Mouse (Mus musculus) lung, postnatal 0 days (tissue): Measurements from ENCODE around the gene BC049730. TPM values are rescaled to one million over a fixed set of nuclear protein-coding genes. Genes with fewer than 3 reads are reported as not detected.

ENCODE experiments used
- ATAC-seq: fragments of 200-750 bp; cut with Nextera tagmentation; 2 replicates; pipeline ENCODE4 v1.8.0; 2017; ENCODE audit warnings: moderate library complexity
- DNase-seq: peaks from one replicate; pipeline ENCODE4 v3.0.0-alpha.2; 2016; ENCODE audit warnings: low spot score
- H3K27ac ChIP-seq: fragments of 300-500 bp; sonication (generic); 2 replicates; pipeline ENCODE4 v1.5.1; 2014; ENCODE audit warnings: antibody characterized with exemption, mild to moderate bottlenecking, low read length, mixed read lengths
- H3K27me3 ChIP-seq: fragments of 300-500 bp; sonication (generic); replicated peaks from 2 replicates; pipeline ENCODE4 v1.6.1; 2014; ENCODE audit warnings: low read length, mixed read lengths; ENCODE audit not compliant: insufficient read depth
- H3K36me3 ChIP-seq: fragments of 300-500 bp; sonication (generic); 2 replicates; pipeline ENCODE4 v1.6.1; 2014; ENCODE audit warnings: low read length, mixed read lengths; ENCODE audit not compliant: insufficient read depth
- H3K4me1 ChIP-seq: fragments of 300-500 bp; sonication (generic); 2 replicates; pipeline ENCODE4 v1.6.1; 2014; ENCODE audit warnings: antibody characterized with exemption, low read depth, low read length, mixed read lengths; ENCODE audit not compliant: insufficient read depth
- H3K4me2 ChIP-seq: fragments of 300-500 bp; sonication (generic); replicated peaks from 2 replicates; pipeline ENCODE4 v1.6.1; 2014; ENCODE audit warnings: low read depth, mild to moderate bottlenecking, low read length, moderate library complexity, mixed read lengths
- H3K4me3 ChIP-seq: fragments of 300-500 bp; sonication (generic); 2 replicates; pipeline ENCODE4 v1.5.1; 2014; ENCODE audit warnings: low read depth, low read length
- H3K9ac ChIP-seq: fragments of 300-500 bp; sonication (generic); replicated peaks from 2 replicates; pipeline ENCODE4 v1.6.1; 2014; ENCODE audit warnings: low read depth, mild to moderate bottlenecking
- H3K9me3 ChIP-seq: fragments of 300-500 bp; sonication (generic); 2 replicates; pipeline ENCODE4 v1.6.1; 2016; ENCODE audit warnings: low read length, mixed read lengths
- CTCF ChIP-seq: IDR thresholded peaks from 2 replicates; pipeline ENCODE4 v1.5.1; 2016; ENCODE audit warnings: antibody characterized with exemption, mild to moderate bottlenecking
- EP300 ChIP-seq: IDR thresholded peaks from 2 replicates; pipeline ENCODE4 v1.6.1; 2016; ENCODE audit warnings: antibody characterized with exemption, mild to moderate bottlenecking, control low read depth
- WGBS: fragments of 180-500 bp; shearing (Covaris S2); extraction: QIAGEN DNeasy Blood & Tissue Kit; methylation state at CpG from one replicate; pipeline ENCODE4 v1.1.7; 2014; 5-methylcytosine and 5-hydroxymethylcytosine counted together
- polyA plus RNA-seq: library from polyadenylated mRNA; unstranded; fragments of >200 nt; fragmentation: Nextera tagmentation; extraction: Ambion mirVana; gene quantifications from 2 replicates; pipeline ENCODE4 v1.2.1, GENCODE M21; 2015

Gene BC049730
- polyA plus RNA-seq, 1 experiment from 2014 or later: not detected

DNA sequence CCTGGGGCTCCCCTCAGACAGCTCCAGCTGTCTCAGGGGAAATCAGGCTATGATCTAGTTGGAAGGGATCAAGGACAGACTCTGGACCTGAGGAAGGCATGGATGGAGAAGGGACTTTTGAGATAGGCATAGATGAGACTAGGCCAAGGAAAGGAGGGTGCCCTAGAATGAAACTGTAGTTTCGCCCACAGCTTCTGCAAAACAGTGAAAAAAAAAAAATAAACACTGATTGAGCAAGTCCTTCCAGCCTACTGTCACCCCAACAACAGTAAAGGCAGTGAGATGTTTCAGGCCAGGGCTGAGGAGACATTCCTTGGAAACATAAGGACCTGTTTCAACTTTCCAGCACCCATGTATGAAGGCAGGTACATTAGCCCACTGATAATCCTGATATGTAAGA, 49.5 kb downstream of the BC049730 start:
- no peak overlapping the region for H3K9ac ChIP-seq
- H3K4me2 ChIP-seq: no peak overlapping the region
- ATAC-seq (no peak), DNase-seq (no peak)
- H3K27ac ChIP-seq: no peak overlapping the region
- H3K36me3 ChIP-seq: no peaks in the 10 kb centered on the region
- H3K4me1 ChIP-seq: no peaks in the 10 kb centered on the region
- no peaks in the 10 kb centered on the region for H3K9me3 ChIP-seq
- H3K27me3 ChIP-seq: no peaks in the 10 kb centered on the region
- WGBS: 50% methylated on average over 1 of the region's 1 CpGs
- no peak for TF ChIP-seq CTCF
- no peak for TF ChIP-seq EP300
- no peak overlapping the region for H3K4me3 ChIP-seq

DNA sequence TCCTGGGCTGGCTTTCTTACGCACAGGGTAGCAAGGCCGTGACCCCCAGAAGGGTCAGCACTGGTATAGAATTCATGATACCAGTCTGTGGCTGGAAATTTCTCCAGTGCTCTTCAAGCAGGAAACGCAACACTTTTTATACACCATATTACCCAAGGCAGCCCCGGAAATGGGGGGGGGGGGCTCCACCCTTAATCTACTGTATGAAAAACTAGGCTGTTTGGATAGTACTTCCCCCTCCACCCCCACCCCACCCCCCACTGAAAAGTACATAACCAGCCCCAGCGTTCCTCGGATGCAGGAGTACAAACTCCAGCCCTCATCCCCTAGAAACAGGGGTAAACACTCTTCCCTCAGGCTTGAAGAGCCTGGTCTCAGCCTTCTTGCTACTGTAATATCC, 51.2 kb downstream of the BC049730 start, which contains the start of gene Cd177:
TSS of gene Cd177 (minus strand) at position 101 of the 400 bp plus-strand sequence.
- Histone ChIP-seq H3K4me2 (no peak within 1 kb of the TSS), H3K4me1 (no peaks in the 10 kb centered on the region), H3K9me3 (no peaks in the 10 kb centered on the region), H3K4me3 (no peak within 1 kb of the TSS), H3K27me3 (no peaks in the 10 kb centered on the region), H3K27ac (no peak within 1 kb of the TSS), H3K9ac (no peak within 1 kb of the TSS), H3K36me3 (no peaks in the 10 kb centered on the region)
- no peak for TF ChIP-seq EP300
- TF ChIP-seq CTCF: no peak
- no peak for ATAC-seq
- WGBS: 56% methylated on average over 6 of the region's 6 CpGs
- no peak for DNase-seq

DNA sequence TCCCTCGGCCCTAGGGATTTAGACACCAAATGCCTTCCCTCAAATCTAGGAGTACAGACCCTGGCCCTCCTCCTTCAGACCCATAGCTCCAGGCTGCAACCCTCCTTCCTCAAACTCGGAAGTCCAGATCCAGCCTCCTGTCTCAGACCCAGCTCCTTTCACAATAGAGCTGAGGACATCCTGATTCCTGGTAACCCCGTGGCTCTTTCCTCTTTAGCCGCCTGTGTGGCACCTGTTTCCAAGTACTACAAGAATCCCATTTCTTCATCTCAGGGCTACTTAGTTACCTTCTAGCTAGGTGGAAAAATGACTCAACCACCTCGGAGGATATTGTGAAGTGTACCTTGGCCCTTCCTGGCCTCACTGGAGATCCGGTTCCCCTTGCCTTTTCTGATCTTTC, 52.1 kb downstream of the BC049730 start:
- 47% methylated on average over 6 of the region's 6 CpGs for WGBS
- no peak overlapping the region for H3K4me3 ChIP-seq
- no peaks in the 10 kb centered on the region for H3K9me3 ChIP-seq
- no peak for DNase-seq
- H3K4me1 ChIP-seq: no peaks in the 10 kb centered on the region
- ATAC-seq: no peak
- H3K27ac ChIP-seq: no peak overlapping the region
- no peaks in the 10 kb centered on the region for H3K27me3 ChIP-seq
- H3K9ac ChIP-seq: no peak overlapping the region
- no peaks in the 10 kb centered on the region for H3K36me3 ChIP-seq
- no peak overlapping the region for H3K4me2 ChIP-seq
- TF ChIP-seq EP300: no peak

DNA sequence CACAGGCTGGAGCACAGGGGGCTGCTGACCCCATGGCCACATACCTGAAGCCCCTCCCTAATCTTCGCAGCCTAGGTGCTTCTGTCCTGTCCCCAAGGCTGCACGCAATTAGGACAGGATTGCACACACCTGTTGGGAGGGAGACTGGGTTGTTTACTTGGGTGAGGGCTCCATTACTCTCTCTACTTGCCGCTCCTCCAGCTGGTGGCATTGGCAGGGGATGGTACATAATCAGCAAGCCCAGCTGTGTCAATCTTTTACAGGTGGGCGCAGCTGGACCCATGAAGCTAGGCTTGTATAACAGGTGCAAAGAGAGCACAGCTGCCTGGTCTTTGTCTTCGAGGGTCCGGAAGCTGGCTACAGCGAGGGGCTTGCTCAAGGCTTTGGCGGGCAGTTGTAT, 53.5 kb downstream of the BC049730 start:
- Histone ChIP-seq H3K9ac (no peak overlapping the region), H3K27ac (no peak overlapping the region), H3K27me3 (no peaks in the 10 kb centered on the region), H3K36me3 (no peaks in the 10 kb centered on the region), H3K9me3 (no peaks in the 10 kb centered on the region), H3K4me1 (no peaks in the 10 kb centered on the region), H3K4me2 (no peak overlapping the region), H3K4me3 (no peak overlapping the region)
- WGBS: 74% methylated on average over 8 of the region's 8 CpGs
- no peak for TF ChIP-seq EP300
- TF ChIP-seq CTCF: no peak
- DNase-seq (no peak), ATAC-seq (no peak)

Other genes starting within 250 kb of the BC049730 start
- 65.8 and 72.0 TPM in 2 replicates for gene Plaur, start 246.8 kb upstream of the BC049730 start, polyA plus RNA-seq
- gene Cadm4, start 227.2 kb upstream of the BC049730 start, polyA plus RNA-seq: 1.7 and 1.9 TPM in 2 replicates
- 13.1 and 17.0 TPM in 2 replicates for gene Zfp428, start 202.2 kb upstream of the BC049730 start, polyA plus RNA-seq
- 0.06 and 0.10 TPM in 2 replicates for gene AC161166.1, start 196.8 kb upstream of the BC049730 start, polyA plus RNA-seq
- gene Irgq, start 178.6 kb upstream of the BC049730 start, polyA plus RNA-seq: 3.5 and 4.0 TPM in 2 replicates
- 0.19 and 0.39 TPM in 2 replicates for gene Pinlyp, start 163.1 kb upstream of the BC049730 start, polyA plus RNA-seq
- 35.4 and 37.0 TPM in 2 replicates for gene Xrcc1, start 163.0 kb upstream of the BC049730 start, polyA plus RNA-seq
- 13.4 and 14.5 TPM in 2 replicates for gene Ethe1, start 121.7 kb upstream of the BC049730 start, polyA plus RNA-seq
- 1.5 TPM in 2 replicates for gene Zfp575, start 121.6 kb upstream of the BC049730 start, polyA plus RNA-seq
- 0.33 and 0.42 TPM in 2 replicates for gene Phldb3, start 98.5 kb upstream of the BC049730 start, polyA plus RNA-seq
- not detected in 2 replicates for gene Lypd3, start 72.7 kb upstream of the BC049730 start, polyA plus RNA-seq
- gene Tex101, start 32.6 kb upstream of the BC049730 start, polyA plus RNA-seq: not detected in 2 replicates
- not detected in 2 replicates for gene Gm4763, start 17.7 kb downstream of the BC049730 start, polyA plus RNA-seq
- 3.5 and 4.1 TPM in 2 replicates for gene Cd177, start 51.1 kb downstream of the BC049730 start, polyA plus RNA-seq
- gene Ceacam10, start 68.0 kb downstream of the BC049730 start, polyA plus RNA-seq: 0.73 and 0.82 TPM in 2 replicates
- gene Gm9844, start 153.0 kb downstream of the BC049730 start, polyA plus RNA-seq: 13.3 and 13.8 TPM in 2 replicates
- gene Lypd4, start 160.7 kb downstream of the BC049730 start, polyA plus RNA-seq: not detected in 2 replicates
- gene Dmrtc2, start 160.8 kb downstream of the BC049730 start, polyA plus RNA-seq: not detected in 2 replicates
- 2,947 and 3,302 TPM in 2 replicates for gene Rps19, start 175.1 kb downstream of the BC049730 start, polyA plus RNA-seq
- 3.2 and 4.3 TPM in 2 replicates for gene Cd79a, start 188.1 kb downstream of the BC049730 start, polyA plus RNA-seq
- gene Arhgef1, start 193.7 kb downstream of the BC049730 start, polyA plus RNA-seq: 123 and 143 TPM in 2 replicates
- gene Gm4881, start 235.3 kb downstream of the BC049730 start, polyA plus RNA-seq: not detected in 2 replicates